In genomic region chr12:86431671-86432070, GRCm38 (mm10) we compare ENCODE assay signal across 17 mouse cellular contexts.
"Had no signal": no experiment of that assay in that cellular context is flagged by ENCODE, and none has a peak within 500 bp of the region (broad histone marks: within the 10 kb centered on the region; RNA-seq: fewer than 3 reads in every experiment).

No protein-coding gene starts in this region.

- DNase-seq: cerebellum, adult 2 months; cerebellum, adult 8-10 months; cerebellum, adult 9-10 months; cerebellum, adult 9-11 months; cerebellum, postnatal 10 days; cerebellum, postnatal 14 days; cerebellum, postnatal 25 days; cerebellum, postnatal 36 days; embryo, embryonic 11 days; forebrain, postnatal 0 days; gastrocnemius, adult 2 months; gastrocnemius, postnatal 10 days; gastrocnemius, postnatal 14 days; gastrocnemius, postnatal 25 days; gastrocnemius, postnatal 36 days; heart, adult 11 months; heart, adult 2 months had no signal
